Mouse (Mus musculus): ENCODE data around the gene Lypd4.
"Not testable (repeated sequence)": the region's sequence is repeated elsewhere in the genome, so short reads cannot be mapped to it uniquely, and the experiment has no call there.

Gene Lypd4

DNA sequence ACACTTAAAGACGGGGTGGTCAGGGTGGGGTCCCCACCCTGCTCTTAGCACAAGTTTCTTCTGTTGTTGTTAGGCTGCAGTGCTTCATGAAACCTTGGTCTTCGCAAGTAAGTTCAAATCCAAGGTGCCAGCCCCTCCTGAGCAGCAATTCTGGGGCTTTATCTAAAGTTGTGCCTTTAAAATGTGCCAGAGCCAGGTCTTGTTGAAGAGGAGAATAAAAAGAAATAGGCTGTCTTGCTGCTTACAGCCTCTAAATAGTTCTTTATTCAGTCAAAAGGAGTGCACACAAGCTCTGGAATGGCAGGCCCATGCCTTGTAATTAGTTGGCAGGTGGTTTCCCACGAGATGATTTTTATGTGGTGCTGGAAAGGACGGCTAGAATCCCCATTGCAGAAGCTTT, 17.4 kb upstream of the Lypd4 start:
- DNase-seq, result no peak

DNA sequence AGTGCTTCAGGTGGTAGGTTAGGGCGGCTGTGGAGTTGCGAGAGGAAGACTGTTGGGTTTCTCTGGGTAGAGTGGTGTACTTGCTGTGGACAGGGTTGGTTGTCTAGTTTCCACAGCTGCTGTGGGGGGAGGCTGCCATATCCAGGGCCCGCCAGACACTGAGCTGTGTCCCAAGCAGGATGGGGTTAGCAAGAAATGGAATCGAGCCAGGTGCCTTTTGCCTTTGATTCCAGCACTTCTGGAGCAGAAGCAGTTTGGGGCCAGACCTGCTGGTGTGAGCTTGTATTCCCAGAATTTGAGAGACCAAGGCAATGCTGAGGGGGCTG, 16.5 kb upstream of the Lypd4 start:
- DNase-seq, result no peak

GRCm38 (mm10) chr7:24885468-24886307, 15.9 kb upstream of the Lypd4 start:
- no peak for DNase-seq

DNA sequence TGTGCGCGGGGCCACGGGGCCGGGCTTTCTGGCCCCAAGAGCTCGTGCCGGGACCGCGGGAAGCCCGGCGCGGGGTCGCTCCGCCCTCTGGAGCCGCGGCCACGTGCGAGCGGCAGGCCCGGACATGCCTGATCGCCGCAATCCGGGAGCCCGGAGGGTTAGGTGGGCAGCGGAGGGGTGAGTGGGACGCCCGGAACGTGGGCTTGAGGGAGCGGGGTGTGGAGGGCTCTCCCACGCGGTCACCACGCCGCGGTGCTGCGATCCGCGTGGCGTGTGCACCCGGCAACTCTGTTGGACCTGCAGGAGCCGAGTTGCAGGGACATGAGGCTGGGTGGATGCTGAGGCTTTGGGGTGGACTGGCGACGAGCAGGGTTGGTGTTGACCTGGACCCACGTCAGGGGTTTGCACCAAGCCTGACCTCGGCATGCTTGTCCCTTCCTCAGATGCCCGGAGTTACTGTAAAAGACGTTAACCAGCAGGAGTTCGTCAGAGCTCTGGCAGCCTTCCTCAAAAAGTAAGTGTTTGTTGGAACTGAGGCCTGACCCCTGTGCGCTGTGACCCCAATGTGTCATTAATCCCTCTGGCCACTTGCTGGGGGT, 15.1 kb upstream of the Lypd4 start:
- no peak for DNase-seq

DNA sequence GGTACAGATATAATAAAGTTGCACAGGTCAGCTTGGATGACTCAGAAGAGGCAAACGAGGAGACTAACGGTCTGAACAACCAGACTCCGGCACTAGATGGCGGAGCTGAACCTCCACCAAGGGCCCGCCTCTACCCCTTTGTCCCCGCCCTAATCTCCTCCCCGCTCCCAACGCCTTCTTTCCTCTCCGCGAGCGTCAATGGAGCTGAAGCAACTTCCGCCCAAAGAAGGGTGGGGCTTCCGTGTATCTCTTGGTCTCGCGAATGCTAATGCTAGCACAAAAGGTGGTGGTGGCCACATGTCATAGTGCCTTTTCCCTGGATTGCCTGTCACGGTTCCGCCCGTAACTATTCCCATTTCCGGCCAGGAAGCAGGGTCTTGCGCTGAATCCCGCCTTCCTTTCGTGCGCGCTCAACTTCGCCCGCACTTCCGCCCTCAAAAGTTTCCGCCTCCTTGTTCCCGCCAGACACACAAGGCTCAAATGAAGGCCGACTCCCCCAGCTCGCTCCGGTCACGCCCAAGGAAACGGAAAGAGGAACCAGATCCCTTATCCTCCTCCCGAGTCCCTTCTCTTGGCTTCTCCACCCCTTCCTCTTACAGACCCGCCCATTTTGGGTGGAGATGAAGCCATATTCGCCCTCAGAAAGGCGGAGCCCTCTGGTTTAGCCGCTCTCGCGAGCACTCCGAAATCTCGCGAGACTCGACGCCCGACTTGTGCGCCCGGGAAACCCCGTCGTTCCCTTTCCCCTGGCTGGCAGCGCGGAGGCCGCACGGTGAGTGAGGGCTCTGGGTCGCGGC, 14.4 kb upstream of the Lypd4 start, which contains the start of gene Rps19:
Rps19 (plus strand) TSS at position 476 of the 797 bp plus-strand sequence.
- DNase-seq, result peak; percentile 98 to 99

- DNase-seq, result no peak
Measured at GRCm38 (mm10) chr7:24882416-24883199, 12.9 kb upstream of the Lypd4 start.

- no peak for DNase-seq
Measured at GRCm38 (mm10) chr7:24879620-24880019, 9.9 kb upstream of the Lypd4 start.

- DNase-seq, result no peak
Measured at GRCm38 (mm10) chr7:24877588-24877987, 7.8 kb upstream of the Lypd4 start.

DNA sequence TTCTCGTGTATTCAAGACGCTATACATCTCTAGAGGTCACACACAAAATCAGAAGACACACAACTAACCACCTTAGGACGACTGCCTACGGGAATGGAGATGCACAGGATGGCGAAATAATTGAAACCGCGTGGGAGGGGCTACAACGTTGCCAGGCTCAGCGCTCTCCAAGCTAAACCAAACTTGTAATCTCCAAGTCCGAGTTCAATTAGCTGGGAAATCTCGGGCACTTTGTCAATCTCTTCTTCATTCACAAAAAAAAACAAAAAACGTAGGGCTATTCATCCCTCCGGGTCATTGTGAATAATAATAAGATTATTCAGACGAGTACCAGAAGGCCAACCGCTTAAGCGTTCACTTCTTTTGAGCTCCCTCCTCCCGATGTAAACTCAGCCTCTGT, 661 bp downstream of the Lypd4 start:
- DNase-seq, result no peak

GRCm38 (mm10) chr7:24864156-24864555, 5.6 kb downstream of the Lypd4 start:
- DNase-seq, result no peak

- DNase-seq, result no peak
Measured at GRCm38 (mm10) chr7:24862853-24863252, 6.9 kb downstream of the Lypd4 start.

- DNase-seq, result no peak
Measured at GRCm38 (mm10) chr7:24861913-24862312, 7.8 kb downstream of the Lypd4 start, which contains the start of gene Gm9844. TSS of gene Gm9844 (plus strand) at chr7:24862213.

GRCm38 (mm10) chr7:24859234-24859633, 10.5 kb downstream of the Lypd4 start:
- no peak for DNase-seq

DNA sequence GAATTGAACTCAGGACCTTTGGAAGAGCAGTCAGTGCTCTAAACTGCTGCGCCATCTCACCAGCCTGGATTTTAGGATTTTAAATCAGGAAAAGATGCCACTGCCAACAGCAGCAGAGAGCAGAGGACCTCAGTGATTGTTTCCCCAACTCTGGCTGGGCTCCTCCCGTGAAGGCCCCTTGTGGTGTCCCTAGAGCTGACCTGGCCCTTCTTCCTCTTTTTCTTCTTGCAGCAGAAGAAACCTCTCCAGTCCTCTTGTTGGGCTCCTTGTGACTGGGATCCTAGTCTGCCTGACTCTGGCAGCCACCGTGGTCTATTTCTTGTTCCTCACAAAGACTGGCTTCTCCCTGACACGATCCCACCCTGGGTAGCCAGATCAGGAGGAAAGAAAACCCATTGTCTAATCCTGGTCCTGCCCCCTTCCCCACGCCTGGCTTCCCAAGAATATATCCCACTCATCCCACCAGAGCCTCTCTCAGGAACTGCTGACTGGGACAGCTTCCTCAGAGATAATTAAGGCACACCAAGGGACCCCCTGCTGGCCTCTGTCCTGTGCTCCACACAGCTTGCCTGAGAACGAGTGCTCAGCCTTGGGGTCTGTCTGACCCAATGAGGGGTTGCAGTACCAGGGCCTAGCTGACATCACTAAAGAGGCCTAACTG, 13.2 kb downstream of the Lypd4 start:
- no peak for DNase-seq

- no peak for DNase-seq
Measured at GRCm38 (mm10) chr7:24853695-24854094, 16.0 kb downstream of the Lypd4 start.

GRCm38 (mm10) chr7:24853233-24853563, 16.5 kb downstream of the Lypd4 start:
- no peak for DNase-seq

- no peak for DNase-seq
Measured at GRCm38 (mm10) chr7:24852557-24853232, 17.0 kb downstream of the Lypd4 start.

DNA sequence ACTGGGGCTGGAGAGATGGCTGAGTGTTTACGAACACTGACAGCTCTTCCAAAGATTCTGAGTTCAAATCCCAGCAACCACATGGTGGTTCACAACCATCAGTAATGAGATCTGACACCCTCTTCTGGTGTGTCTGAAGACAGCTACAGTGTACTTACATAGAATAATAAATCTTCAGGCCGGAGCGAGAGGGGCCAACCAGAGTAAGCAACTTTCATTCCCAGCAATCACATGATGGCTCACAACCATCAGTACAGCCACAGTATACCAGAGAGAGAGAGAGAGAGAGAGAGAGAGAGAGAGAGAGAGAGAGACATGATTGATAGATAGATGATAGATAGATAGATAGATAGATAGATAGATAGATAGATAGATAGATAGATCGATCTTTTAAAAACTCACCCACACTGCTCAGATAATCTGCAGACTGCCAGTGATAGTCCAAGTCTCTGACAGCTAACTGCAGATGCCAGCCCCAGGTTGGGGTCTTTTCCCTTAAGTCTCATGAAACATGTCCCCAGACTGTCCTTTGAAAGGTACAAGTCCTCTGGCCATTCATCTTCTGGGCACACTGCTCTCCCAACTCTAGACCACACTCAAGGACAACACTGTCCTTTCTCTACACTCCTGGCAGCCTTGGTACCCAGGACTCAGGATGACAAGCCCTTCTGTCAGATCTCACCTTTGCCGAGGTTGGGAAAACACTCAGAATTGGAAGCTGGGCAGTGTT, 18.0 kb downstream of the Lypd4 start:
- no peak for DNase-seq

DNA sequence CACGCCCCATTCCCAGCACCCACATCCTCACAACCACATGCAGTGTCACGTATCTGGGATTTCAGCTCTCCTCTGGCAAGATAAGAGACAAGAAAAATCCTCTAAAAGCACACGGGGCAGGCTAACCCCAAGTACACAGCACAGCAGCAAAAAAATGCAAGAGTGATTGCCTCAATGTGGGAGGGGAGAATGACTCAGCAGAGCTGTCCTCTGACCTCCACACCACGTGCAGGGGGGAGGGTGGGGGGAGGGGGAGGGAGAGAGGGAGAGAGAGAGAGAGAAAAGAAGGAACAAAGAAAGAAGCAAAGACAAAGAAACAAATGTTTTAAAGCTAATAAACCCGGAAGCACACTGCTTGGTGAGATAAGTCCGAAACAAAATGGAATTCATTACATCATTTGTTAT, 18.8 kb downstream of the Lypd4 start:
- DNase-seq, result no peak

DNA sequence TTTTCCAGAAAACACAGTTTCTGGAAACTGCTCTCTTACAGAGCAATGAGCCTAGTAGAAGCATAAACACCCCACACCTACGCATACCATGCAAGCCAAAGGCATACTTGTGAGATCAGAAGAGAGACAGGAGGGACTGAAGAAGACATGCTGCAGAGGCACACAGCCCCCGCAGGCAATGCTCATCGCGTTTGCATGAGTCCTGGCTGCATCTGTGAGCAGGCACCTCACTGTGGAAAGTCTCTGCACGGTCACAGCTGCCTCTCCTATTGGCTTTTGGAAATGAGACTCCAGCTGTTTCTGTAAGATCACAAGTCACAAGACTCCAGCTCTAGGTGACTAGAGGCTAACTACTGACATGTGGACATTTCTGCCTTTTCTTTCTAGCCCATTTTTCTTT, 19.6 kb downstream of the Lypd4 start:
- no peak for DNase-seq

- not testable (repeated sequence) for DNase-seq
Measured at GRCm38 (mm10) chr7:24846576-24846975, 23.2 kb downstream of the Lypd4 start.

Measured in B cell, adult 2 months (primary cell).